Mouse (Mus musculus) embryonic fibroblast, embryonic 13.5 days (primary cell): ENCODE results near the gene Exoc6b.

Experiments used
- CTCF ChIP-seq: IDR thresholded peaks from 2 replicates; pipeline ENCODE4 v1.5.1; 2011; ENCODE audit warnings: mild to moderate bottlenecking, control low read depth, low read length, moderate library complexity, borderline replicate concordance; ENCODE audit not compliant: insufficient read depth
- POLR2A ChIP-seq: IDR thresholded peaks from 2 replicates; pipeline ENCODE4 v1.6.1; 2011; ENCODE audit warnings: low read depth, mild to moderate bottlenecking, control low read depth, low read length, moderate library complexity

- TF ChIP-seq CTCF (no peak), POLR2A (no peak)
Observed at GRCm38 (mm10) chr6:84585686-84586300, 483.5 kb downstream of the Exoc6b start.
